Mouse (Mus musculus) heart, postnatal 0 days (tissue): Measurements from ENCODE around the gene Ctcf. TPM values are rescaled to one million over a fixed set of nuclear protein-coding genes. Genes with fewer than 3 reads are reported as not detected.

Source experiments
- ATAC-seq: fragments of 200-750 bp; cut with Nextera tagmentation; 2 replicates; pipeline ENCODE4 v1.8.0; 2017; ENCODE audit warnings: low read depth, moderate number of reproducible peaks, moderate library complexity; ENCODE audit not compliant: insufficient read depth
- DNase-seq: peaks from one replicate; pipeline ENCODE4 v3.0.0-alpha.2; 2016; ENCODE audit warnings: low spot score
- H3K27ac ChIP-seq: fragments of 300-500 bp; sonication (generic); 2 replicates; pipeline ENCODE4 v1.5.1; 2014; ENCODE audit warnings: low read depth, mild to moderate bottlenecking
- H3K27me3 ChIP-seq: fragments of 300-500 bp; sonication (generic); 2 replicates; pipeline ENCODE4 v1.6.1; 2014; ENCODE audit warnings: low read length, mixed read lengths; ENCODE audit not compliant: control insufficient read depth, insufficient read depth
- H3K36me3 ChIP-seq: fragments of 300-500 bp; sonication (generic); replicated peaks from 2 replicates; pipeline ENCODE4 v1.6.1; 2014; ENCODE audit warnings: low read length, mixed read lengths; ENCODE audit not compliant: control insufficient read depth, insufficient read depth
- H3K4me1 ChIP-seq: fragments of 300-500 bp; sonication (generic); 2 replicates; pipeline ENCODE4 v1.6.1; 2014; ENCODE audit warnings: antibody characterized with exemption; ENCODE audit not compliant: control insufficient read depth, insufficient read depth
- H3K4me2 ChIP-seq: fragments of 300-500 bp; sonication (generic); 2 replicates; pipeline ENCODE4 v1.6.1; 2014; ENCODE audit warnings: low read depth, mild to moderate bottlenecking, low read length, moderate library complexity
- H3K4me3 ChIP-seq: fragments of 300-500 bp; sonication (generic); 2 replicates; pipeline ENCODE4 v1.5.1; 2014; ENCODE audit warnings: low read depth, low read length
- H3K9ac ChIP-seq: fragments of 300-500 bp; sonication (generic); replicated peaks from 2 replicates; pipeline ENCODE4 v1.6.1; 2014; ENCODE audit warnings: low read depth, low read length, mixed read lengths
- H3K9me3 ChIP-seq: fragments of 300-500 bp; sonication (generic); replicated peaks from 2 replicates; pipeline ENCODE4 v1.6.1; 2016; ENCODE audit warnings: low read length; ENCODE audit not compliant: control insufficient read depth
- CTCF ChIP-seq: IDR thresholded peaks from 2 replicates; pipeline ENCODE4 v1.5.1; 2016; ENCODE audit warnings: antibody characterized with exemption, control low read depth, low read depth
- EP300 ChIP-seq: IDR thresholded peaks from 2 replicates; pipeline ENCODE4 v1.6.1; 2016; ENCODE audit warnings: antibody characterized with exemption, low read depth
- WGBS: fragments of 180-500 bp; shearing (Covaris S2); extraction: QIAGEN DNeasy Blood & Tissue Kit; methylation state at CpG from one replicate; pipeline ENCODE4 v1.1.7; 2014; 5-methylcytosine and 5-hydroxymethylcytosine counted together
- polyA plus RNA-seq: library from polyadenylated mRNA; unstranded; fragments of >200 nt; fragmentation: Nextera tagmentation; extraction: Ambion mirVana; gene quantifications from 2 replicates; pipeline ENCODE4 v1.2.1, GENCODE M21; 2015
- total RNA-seq: library from RNA; depleted of rRNA; stranded (reverse); fragments of >200 nt; gene quantifications from 2 replicates; pipeline ENCODE4 v1.2.3, GENCODE M21; 2014; ENCODE audit warnings: low replicate concordance

Ctcf gene
- total and polyA plus RNA-seq, 2 experiments from 2014 or later, result 13.7 to 42.0 TPM

DNA sequence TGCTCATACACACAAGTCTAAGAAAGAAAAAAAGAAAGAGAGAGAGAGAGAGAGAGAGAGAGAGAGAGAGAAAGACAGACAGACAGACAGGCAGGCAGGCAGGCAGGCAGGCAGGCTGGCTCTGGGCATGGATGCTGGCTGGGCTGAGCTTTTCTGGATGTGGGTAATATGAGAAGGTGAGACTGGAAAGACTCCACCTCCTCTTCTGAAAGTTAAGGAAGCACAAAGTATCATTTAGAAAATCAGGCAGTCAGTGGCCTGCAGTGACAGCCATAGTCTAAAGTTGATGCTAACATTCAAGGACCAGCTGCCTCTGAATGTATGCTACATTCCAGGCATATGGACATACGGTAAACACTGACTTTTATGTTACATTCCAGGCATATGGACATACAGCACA lies 11.5 kb upstream of the Ctcf start:
- TF ChIP-seq EP300 (no peak), CTCF (no peak)
- Histone ChIP-seq H3K4me3 (no peak overlapping the region), H3K27me3 (no peaks in the 10 kb centered on the region), H3K27ac (peak overlapping the region; percentile 56; the same call in 1 of the 2 replicates), H3K9ac (no peak overlapping the region), H3K36me3 (peaks cover 45% of the 10 kb centered on the region), H3K4me2 (no peak overlapping the region; the same call in 1 of the 2 replicates), H3K4me1 (peaks cover 2% of the 10 kb centered on the region; the same call in 1 of the 2 replicates), H3K9me3 (no peaks in the 10 kb centered on the region)
- DNase-seq, result no peak
- ATAC-seq, result no peak
- WGBS, result 48% methylated on average over 1 of the region's 1 CpGs

DNA sequence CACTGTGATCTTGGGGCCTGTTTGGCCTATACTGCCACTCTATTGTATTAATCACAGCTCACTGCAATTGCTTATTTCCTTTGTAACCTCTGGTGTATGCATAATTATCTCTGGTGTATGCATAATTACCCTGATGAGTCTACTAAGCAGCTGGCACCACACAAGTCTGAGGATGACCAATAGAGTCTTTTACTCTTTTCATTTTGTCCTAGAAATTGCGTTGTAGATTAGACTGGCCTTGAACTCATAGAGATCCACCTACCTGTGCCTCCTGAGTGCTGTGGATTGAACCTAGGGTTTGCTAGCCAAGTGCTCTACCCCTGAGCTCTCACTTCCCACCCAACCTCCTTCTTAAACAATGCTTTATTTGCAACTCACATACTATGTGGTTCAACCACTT lies 10.3 kb upstream of the Ctcf start:
- DNase-seq, result no peak
- H3K27me3 ChIP-seq, result no peaks in the 10 kb centered on the region
- 81% methylated on average over 1 of the region's 1 CpGs for WGBS
- no peak for TF ChIP-seq EP300
- TF ChIP-seq CTCF, result no peak
- H3K9ac ChIP-seq, result no peak overlapping the region
- no peaks in the 10 kb centered on the region for H3K9me3 ChIP-seq
- H3K27ac ChIP-seq, result no peak overlapping the region
- H3K36me3 ChIP-seq, result peaks cover 33% of the 10 kb centered on the region
- peaks cover 2% of the 10 kb centered on the region; the same call in 1 of the 2 replicates for H3K4me1 ChIP-seq
- H3K4me3 ChIP-seq, result no peak overlapping the region
- no peak for ATAC-seq
- H3K4me2 ChIP-seq, result no peak overlapping the region

DNA sequence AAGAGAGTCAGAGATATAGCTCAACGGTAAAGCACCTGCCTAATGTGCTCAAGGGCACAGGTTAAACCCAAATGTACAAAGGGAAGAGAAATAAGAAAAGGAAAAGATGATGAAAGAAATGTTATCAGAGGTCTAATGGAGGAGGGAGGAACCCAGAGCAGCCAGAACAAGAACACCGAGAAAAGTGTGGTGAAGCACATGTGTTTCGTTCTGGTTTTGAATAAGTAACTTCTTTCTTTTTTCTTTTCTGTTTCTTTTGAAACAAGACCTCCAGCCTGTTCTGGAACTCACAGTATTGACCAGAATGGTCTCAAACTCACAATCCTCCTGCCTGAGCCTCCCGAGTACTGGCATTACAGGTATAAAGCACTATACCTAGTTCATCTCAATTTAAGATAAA lies 7.0 kb upstream of the Ctcf start:
- Histone ChIP-seq H3K27me3 (no peaks in the 10 kb centered on the region), H3K36me3 (peaks cover 6% of the 10 kb centered on the region), H3K4me3 (no peak overlapping the region), H3K27ac (no peak overlapping the region), H3K4me1 (no peaks in the 10 kb centered on the region), H3K4me2 (no peak overlapping the region), H3K9ac (no peak overlapping the region), H3K9me3 (no peaks in the 10 kb centered on the region)
- DNase-seq, result no peak
- TF ChIP-seq EP300, result no peak
- no peak for TF ChIP-seq CTCF
- no peak for ATAC-seq
- 87% methylated on average over 4 of the region's 4 CpGs for WGBS

DNA sequence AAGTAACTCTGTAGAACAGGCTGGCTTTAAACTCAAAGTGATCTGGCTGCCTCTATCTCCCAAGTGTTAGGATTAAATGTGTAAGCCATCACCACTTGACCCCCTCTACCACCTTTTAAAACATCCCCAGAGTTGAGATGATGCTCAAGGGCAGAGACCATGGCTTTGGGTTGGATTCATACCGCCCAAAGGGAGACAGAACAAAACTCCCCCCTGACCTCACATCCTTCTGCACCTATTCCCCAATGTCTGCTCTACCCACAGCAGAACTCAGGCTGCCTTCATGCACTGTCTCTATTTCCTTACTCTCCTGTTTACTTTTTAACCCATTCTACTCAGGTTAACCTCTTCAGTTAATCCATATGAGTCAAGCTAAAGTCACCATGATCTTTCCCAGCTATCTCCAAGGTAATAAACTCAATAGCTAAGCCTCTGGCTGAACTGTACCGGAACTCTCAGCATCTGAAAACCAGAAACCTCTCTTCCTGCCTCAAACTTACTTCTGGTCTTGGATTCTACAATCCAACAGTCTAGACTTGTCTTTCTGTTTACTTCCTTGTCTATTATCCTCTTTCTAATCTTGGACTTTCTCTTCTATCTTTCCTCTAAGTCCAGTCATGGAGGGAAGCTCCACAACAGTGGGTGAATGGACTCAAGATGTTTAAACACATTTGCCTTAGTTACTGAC lies 1.5 kb upstream of the Ctcf start:
- ATAC-seq (no peak), DNase-seq (no peak)
- Histone ChIP-seq H3K27me3 (no peaks in the 10 kb centered on the region), H3K9me3 (no peaks in the 10 kb centered on the region), H3K27ac (peak overlapping the region; percentile 98; the same call in 1 of the 2 replicates), H3K4me1 (peaks cover 11% of the 10 kb centered on the region), H3K4me3 (peak overlapping the region; percentile 83), H3K36me3 (no peaks in the 10 kb centered on the region), H3K4me2 (peak overlapping the region; percentile 71), H3K9ac (no peak overlapping the region; the same call in 1 of the 2 replicates)
- no peak for TF ChIP-seq EP300
- no peak for TF ChIP-seq CTCF
- 79% methylated on average over 2 of the region's 2 CpGs for WGBS

DNA sequence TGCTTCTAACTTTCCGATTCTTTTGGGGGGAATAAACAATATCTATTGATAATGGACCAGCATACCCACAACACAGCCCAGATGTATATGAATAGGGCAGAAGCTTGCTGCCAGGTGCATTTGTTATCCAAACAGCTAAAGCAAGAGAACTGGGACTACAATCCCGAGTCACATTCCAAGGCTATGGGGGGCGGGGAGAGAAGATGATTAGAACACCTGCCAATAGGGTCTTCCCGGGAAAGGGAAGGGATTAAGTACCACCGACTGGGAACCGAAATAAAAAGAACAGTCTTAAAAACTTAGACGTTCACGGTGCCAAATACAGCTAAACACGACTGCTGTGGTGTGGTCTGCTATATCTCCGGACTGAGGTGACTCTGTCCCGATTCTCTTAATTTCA lies 887 bp upstream of the Ctcf start:
- H3K4me2 ChIP-seq, result peak overlapping the region; percentile 71
- DNase-seq, result no peak
- peak overlapping the region; percentile 97; the same call in 1 of the 2 replicates for H3K9ac ChIP-seq
- peak overlapping the region; percentile 98 for H3K27ac ChIP-seq
- TF ChIP-seq CTCF (no peak), EP300 (no peak)
- no peaks in the 10 kb centered on the region for H3K27me3 ChIP-seq
- WGBS, result 5% methylated on average over 11 of the region's 11 CpGs
- H3K36me3 ChIP-seq, result no peaks in the 10 kb centered on the region
- peak overlapping the region; percentile 83 for H3K4me3 ChIP-seq
- no peak for ATAC-seq
- peaks cover 15% of the 10 kb centered on the region for H3K4me1 ChIP-seq
- H3K9me3 ChIP-seq, result no peaks in the 10 kb centered on the region
